Mouse (Mus musculus): ENCODE data around the gene Pgs1. TPM values are rescaled to one million over a fixed set of nuclear protein-coding genes. Genes with fewer than 3 reads are reported as not detected.

The Pgs1 gene
- polyA plus RNA-seq, 1 experiment from 2014 or later: 63.7 TPM

DNA sequence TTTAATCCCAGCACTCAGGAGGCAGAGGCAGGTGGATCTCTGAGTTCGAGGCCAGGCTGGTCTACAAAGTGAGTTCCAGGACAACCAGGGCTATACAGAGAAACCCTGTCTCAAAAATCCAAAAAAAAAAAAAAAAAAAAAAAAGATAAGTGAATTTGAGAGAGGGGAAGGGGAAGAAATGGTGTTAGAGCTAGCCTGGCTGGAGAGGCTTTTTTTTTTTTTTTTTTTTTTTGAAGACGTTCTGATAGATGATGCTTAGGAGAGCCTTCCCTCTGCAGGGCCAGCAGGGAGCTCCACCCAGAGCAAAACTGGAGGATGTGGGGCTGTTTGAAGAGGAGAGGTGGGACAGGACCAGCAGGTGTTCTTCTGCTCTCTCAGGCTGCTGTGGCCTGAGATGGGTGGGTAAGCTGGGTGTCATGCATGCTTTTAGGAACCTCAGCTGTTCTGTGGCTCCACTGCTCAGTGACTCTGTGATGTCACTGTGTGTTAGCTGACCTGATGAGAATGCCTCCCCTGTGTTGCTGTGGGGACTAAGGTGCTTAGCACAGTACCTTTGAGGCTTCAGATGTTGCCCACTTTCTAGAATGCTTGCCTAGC, 14.3 kb upstream of the Pgs1 start:
- peaks cover 3% of the 10 kb centered on the region; the same call in 1 of the 2 replicates for H3K27me3 ChIP-seq
- H3K36me3 ChIP-seq: no peaks in the 10 kb centered on the region
- H3K27ac ChIP-seq (replicated peaks): no peak overlapping the region
- H3K4me2 ChIP-seq: no peak overlapping the region
- no peak for ATAC-seq (ENCODE audit: low FRiP score, low read depth)
- 58% methylated on average over 2 of the region's 2 CpGs for WGBS
- no peak overlapping the region for H3K9ac ChIP-seq
- H3K4me3 ChIP-seq: no peak overlapping the region
- no peaks in the 10 kb centered on the region for H3K9me3 ChIP-seq
- peaks cover 49% of the 10 kb centered on the region for H3K4me1 ChIP-seq (replicated peaks)

DNA sequence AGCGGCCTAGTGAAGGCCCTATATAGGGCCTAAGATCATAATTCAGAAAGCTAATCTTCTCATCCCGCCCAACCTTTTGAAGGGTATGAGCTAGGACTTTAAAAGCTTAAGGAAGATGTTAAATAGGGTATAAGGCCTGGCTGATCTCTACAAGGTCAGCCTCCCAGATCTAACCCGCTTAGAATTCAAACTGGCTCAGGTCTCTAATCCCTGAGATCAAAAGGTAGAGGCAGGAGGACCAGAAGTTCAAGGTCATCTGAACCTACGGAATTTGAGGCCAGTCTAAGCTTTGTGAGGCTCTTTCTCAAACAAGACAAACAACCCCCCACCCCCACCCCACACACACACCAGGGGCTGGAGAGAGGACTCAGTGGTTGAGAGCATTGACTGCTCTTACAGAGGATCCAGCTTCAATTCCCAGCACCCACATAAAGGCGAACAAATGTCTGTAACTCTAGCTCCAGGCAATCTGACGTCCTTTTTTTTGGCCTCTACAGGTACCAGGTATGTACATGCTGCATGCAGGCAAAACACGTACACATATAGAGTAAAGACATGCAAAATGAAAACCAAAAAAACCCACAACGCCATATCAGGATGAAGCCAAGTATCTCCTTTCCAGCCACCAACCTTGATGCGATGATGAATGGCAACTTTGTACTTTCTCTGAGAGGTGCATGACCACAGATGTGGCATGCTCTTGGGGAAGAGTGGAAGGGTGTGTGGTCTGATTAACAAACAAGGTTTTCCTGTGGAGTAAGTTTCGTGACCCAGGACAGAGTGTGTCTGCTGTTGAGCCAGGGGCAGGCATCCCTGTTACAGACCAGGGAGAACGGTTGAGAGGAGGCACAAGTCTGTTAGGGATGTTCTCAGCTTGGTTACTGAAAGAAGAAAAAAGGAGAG, 13.2 kb upstream of the Pgs1 start:
- Histone ChIP-seq H3K27me3 (no peaks in the 10 kb centered on the region), H3K4me2 (no peak overlapping the region), H3K9ac (no peak overlapping the region), H3K9me3 (no peaks in the 10 kb centered on the region), H3K4me3 (no peak overlapping the region), H3K27ac (replicated peaks) (no peak overlapping the region), H3K36me3 (no peaks in the 10 kb centered on the region), H3K4me1 (replicated peaks) (peaks cover 37% of the 10 kb centered on the region)
- no peak for ATAC-seq (ENCODE audit: low FRiP score, low read depth)
- 73% methylated on average over 11 of the region's 11 CpGs for WGBS

DNA sequence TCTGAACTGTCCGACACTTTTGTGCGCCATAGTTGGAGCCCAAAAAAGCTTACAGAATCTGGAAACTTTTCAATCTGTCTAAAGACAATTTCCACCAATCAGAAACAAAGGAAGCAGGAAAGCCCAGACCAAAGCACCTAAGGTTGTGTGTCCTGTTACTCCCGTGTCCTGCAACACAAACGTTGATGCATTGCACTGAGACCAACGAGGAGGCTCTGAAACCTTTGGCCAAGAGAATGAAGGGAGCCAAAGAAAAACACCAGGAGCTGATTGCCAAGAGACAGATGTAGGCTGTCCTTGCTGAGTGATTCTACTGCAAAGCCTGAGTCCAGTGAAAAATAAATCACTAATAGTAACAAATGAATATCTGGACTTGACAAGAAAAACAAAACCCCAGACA, 12.5 kb upstream of the Pgs1 start:
- no peak overlapping the region for H3K4me3 ChIP-seq
- H3K4me2 ChIP-seq: no peak overlapping the region
- H3K36me3 ChIP-seq: no peaks in the 10 kb centered on the region
- ATAC-seq (ENCODE audit: low FRiP score, low read depth): no peak
- H3K4me1 ChIP-seq (replicated peaks): peaks cover 31% of the 10 kb centered on the region
- no peak overlapping the region for H3K27ac ChIP-seq (replicated peaks)
- WGBS: 45% methylated on average over 5 of the region's 5 CpGs
- no peaks in the 10 kb centered on the region for H3K27me3 ChIP-seq
- no peaks in the 10 kb centered on the region for H3K9me3 ChIP-seq
- H3K9ac ChIP-seq: no peak overlapping the region

DNA sequence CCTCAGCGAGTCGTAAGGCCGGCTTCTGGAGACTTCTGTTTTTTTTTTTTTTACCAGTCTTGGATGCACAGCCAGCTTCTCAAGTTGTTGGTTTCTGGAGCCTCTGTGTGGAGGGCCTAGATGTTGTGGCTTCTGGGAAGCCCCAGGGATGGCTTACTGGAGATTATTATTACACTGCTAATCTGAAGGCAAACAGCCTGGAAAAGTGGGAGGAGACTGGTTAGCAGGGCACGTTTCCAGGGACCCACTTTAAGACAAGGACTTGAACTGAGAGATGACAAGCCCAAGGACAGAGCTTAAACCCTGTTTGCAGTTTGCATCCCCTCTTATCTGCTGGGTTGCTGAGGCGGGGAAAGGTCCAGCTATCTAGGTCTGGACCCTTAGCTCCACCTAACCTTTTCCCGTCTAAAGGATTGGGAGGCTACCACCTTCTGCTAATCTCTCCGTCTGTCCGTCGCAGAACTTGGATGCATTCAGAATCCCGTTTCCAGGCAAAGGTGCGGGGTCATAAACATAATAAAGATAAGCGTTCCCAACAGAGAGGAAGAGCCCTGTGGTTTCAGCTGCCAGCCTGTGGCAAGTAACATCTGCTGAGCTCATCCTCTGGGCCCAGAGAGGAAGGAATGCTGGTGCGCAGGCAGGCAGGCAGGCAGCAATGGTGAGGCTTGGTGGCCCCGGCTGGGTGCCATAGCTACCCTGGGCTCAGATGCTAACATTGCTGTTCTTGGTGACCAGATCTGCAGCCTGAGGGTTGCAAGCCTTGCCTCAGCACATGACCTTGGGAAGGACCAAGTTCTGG, 11.6 kb upstream of the Pgs1 start:
- WGBS: 25% methylated on average over 14 of the region's 14 CpGs
- ATAC-seq (ENCODE audit: low FRiP score, low read depth): no peak
- peaks cover 23% of the 10 kb centered on the region for H3K4me1 ChIP-seq (replicated peaks)
- H3K4me2 ChIP-seq: no peak overlapping the region
- H3K27me3 ChIP-seq: no peaks in the 10 kb centered on the region
- no peaks in the 10 kb centered on the region for H3K36me3 ChIP-seq
- no peaks in the 10 kb centered on the region for H3K9me3 ChIP-seq
- no peak overlapping the region for H3K27ac ChIP-seq (replicated peaks)
- H3K9ac ChIP-seq: no peak overlapping the region
- H3K4me3 ChIP-seq: no peak overlapping the region

DNA sequence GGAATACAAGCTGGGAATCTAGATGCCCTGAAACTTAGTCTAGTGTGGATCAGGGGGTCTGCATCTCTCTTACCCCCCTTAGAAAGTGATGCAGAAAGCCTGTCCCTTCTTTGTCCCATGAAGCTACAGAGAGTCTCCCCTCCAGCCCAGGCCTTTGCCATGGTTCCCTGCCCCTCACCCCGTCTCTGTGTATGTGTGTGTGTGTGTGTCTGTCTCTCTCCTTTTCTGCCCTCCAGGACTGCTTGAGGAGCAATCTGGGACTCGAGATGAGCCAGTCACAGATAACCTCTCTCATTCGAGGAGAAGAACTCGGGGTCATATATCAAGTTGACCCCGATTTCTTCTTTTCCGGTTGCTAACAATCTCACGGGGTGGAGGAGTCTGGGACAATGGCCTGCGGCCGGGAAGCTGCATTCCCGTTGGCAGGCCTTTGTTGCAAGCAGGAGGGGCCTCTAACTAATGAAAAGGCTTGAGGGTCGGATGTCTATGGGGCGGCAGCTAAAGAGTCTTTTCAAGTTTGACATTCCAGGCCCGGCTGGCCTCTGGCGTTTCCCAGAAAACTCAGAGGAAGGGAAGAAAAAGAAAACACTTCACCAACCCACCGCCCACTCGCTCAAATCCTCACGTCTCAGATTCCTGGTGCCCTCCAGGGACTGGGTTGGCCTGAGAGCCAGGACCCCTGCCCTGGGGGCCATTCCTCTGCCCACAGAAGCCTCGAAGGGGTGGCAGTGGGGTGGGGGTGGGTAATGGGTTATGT, 10.7 kb upstream of the Pgs1 start:
- H3K4me1 ChIP-seq (replicated peaks): peaks cover 20% of the 10 kb centered on the region
- no peaks in the 10 kb centered on the region for H3K36me3 ChIP-seq
- H3K4me3 ChIP-seq: no peak overlapping the region
- peak overlapping the region; percentile 70 for H3K27ac ChIP-seq (replicated peaks)
- H3K27me3 ChIP-seq: no peaks in the 10 kb centered on the region
- peak; percentile 14; the same call in 1 of the 2 replicates for ATAC-seq (ENCODE audit: low FRiP score, low read depth)
- no peak overlapping the region for H3K9ac ChIP-seq
- 6% methylated on average over 18 of the region's 18 CpGs for WGBS
- H3K9me3 ChIP-seq: no peaks in the 10 kb centered on the region
- no peak overlapping the region for H3K4me2 ChIP-seq

DNA sequence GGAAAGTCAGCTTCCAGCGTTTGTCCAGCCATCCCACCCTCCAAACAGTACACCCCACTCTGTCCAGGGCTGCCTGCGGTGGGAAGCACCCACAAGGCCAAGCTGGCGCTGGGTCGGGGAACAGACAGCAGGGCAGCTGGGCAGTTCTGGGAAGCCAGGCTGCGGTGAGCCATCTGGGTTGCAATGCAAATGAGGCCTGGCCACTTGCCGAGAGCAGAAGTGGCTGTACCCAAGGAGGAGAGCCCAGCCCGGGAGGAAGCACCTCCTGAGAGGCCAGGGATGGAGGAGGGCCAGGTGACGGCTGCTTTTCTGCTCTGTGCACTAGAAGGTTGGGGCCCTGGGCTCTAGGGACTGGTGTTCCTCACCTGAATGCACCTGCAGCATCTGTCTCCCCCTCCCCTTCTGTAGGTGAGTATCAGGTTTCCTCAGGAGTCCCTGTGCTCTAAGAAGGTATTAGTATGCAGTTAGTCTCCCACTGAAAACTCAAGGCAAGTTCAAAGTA, 10.0 kb upstream of the Pgs1 start:
- Histone ChIP-seq H3K4me1 (replicated peaks) (peaks cover 20% of the 10 kb centered on the region), H3K4me3 (no peak overlapping the region), H3K9ac (no peak overlapping the region), H3K9me3 (no peaks in the 10 kb centered on the region), H3K4me2 (no peak overlapping the region), H3K27ac (replicated peaks) (peak overlapping the region; percentile 70), H3K36me3 (no peaks in the 10 kb centered on the region), H3K27me3 (no peaks in the 10 kb centered on the region)
- peak; percentile 70; the same call in 1 of the 2 replicates for ATAC-seq (ENCODE audit: low FRiP score, low read depth)
- WGBS: 2% methylated on average over 8 of the region's 8 CpGs

DNA sequence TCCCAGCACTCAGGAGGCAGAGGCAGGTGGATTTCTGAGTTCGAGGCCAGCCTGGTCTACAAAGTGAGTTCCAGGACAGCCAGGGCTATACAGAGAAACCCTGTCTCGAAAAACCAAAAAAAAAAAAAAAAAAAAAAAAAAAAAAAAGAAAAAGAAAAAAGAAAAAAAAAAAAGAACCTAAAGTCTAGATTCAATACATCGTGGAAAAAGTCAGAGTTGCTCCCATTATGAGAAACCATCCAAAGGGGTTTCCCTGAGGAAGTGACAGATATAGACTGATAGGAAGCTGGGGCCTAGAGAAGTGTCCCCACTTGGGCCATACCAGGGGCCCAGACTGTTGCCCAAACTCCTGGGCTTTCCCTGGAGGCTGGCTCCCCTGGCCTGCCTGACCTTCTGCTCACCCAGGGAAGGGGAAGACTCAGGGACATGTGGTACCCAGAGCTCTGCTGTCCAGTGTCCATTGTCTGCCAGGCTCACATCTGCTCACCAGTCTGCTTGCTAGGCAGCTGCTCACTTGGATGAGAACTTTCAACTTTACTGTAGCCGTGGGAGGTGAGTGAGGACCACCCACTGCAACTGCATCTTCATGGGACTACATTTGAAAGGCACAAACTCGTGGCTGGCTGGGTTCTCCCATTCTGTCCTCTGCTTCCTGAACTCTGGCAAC, 8.3 kb upstream of the Pgs1 start:
- H3K27ac ChIP-seq (replicated peaks): no peak overlapping the region
- no peaks in the 10 kb centered on the region for H3K9me3 ChIP-seq
- no peak overlapping the region for H3K4me2 ChIP-seq
- peaks cover 20% of the 10 kb centered on the region for H3K4me1 ChIP-seq (replicated peaks)
- no peak overlapping the region for H3K4me3 ChIP-seq
- H3K27me3 ChIP-seq: no peaks in the 10 kb centered on the region
- no peak overlapping the region for H3K9ac ChIP-seq
- H3K36me3 ChIP-seq: no peaks in the 10 kb centered on the region
- no peak for ATAC-seq (ENCODE audit: low FRiP score, low read depth)
- WGBS: 56% methylated on average over 4 of the region's 5 CpGs

DNA sequence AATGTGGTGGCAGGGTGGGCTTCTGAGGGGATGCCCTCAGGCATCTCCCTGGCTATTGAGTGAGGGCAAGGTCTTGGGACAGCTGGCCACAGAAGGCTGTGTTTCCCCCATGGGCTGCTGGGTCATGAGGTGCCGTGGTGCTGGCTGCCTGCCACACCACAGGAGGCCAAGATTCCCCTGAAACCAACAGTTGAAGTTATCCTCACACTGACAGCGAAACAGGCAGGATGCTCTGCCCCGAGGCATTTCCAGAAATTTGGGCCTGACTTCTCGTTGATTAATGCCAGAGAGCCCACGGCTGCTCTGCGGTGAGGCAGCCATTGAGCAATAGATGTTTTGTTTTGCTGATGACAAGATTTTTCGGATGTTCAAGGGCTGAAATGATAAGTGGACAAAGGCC, 6.7 kb upstream of the Pgs1 start:
- H3K36me3 ChIP-seq: no peaks in the 10 kb centered on the region
- H3K27ac ChIP-seq (replicated peaks): no peak overlapping the region
- ATAC-seq (ENCODE audit: low FRiP score, low read depth): no peak
- 50% methylated on average over 7 of the region's 7 CpGs for WGBS
- no peaks in the 10 kb centered on the region for H3K27me3 ChIP-seq
- H3K9me3 ChIP-seq: no peaks in the 10 kb centered on the region
- no peak overlapping the region for H3K9ac ChIP-seq
- H3K4me2 ChIP-seq: no peak overlapping the region
- H3K4me1 ChIP-seq (replicated peaks): peaks cover 20% of the 10 kb centered on the region
- H3K4me3 ChIP-seq: no peak overlapping the region

DNA sequence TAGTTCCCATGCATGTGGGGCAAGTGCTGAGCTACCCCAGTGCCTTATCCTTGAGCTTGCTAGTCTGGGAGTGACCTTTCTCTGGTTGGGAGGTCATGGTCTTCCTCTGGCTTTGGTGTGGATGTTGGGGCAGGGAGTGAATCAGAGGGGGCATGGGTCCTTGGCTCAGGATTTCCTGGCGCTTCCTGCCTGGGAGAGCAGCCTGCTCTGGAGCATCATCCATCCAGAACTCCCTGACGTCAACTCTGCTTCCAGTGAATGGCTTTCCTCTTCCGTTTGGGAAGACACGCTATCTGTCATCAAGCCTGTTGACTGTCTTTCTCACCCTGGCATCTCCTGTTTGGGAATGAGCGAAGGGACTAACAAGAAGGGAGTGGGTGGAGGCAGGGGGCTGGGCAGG, 3.7 kb upstream of the Pgs1 start:
- no peak overlapping the region for H3K9ac ChIP-seq
- no peak overlapping the region for H3K27ac ChIP-seq (replicated peaks)
- ATAC-seq (ENCODE audit: low FRiP score, low read depth): no peak
- no peaks in the 10 kb centered on the region for H3K9me3 ChIP-seq
- WGBS: 81% methylated on average over 5 of the region's 5 CpGs
- H3K27me3 ChIP-seq: no peaks in the 10 kb centered on the region
- H3K4me1 ChIP-seq (replicated peaks): peaks cover 10% of the 10 kb centered on the region
- H3K4me2 ChIP-seq: no peak overlapping the region
- no peak overlapping the region for H3K4me3 ChIP-seq
- H3K36me3 ChIP-seq: no peaks in the 10 kb centered on the region

DNA sequence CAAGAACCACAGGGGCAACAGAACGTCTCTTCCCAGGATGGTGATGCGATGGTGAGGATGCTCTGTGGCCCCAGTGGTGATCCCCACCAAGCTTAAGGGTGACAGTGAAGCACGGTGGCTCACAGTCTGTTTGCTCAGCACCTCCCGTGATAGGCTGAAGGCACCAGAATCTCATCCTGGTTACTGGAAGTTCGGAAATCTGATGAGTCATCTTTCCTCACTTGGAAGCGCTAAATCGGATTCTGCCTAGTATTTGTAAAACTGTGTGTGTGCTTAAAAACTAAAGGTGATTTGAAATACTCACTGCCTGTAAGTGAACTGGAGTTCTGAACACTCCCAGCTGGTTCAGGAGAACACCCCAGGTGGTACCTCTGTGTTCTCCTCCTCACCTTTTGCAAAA, 2.3 kb upstream of the Pgs1 start:
- H3K9ac ChIP-seq: no peak overlapping the region
- H3K27me3 ChIP-seq: no peaks in the 10 kb centered on the region
- no peaks in the 10 kb centered on the region for H3K36me3 ChIP-seq
- no peak for ATAC-seq (ENCODE audit: low FRiP score, low read depth)
- peaks cover 23% of the 10 kb centered on the region for H3K4me1 ChIP-seq (replicated peaks)
- H3K4me3 ChIP-seq: no peak overlapping the region
- no peaks in the 10 kb centered on the region for H3K9me3 ChIP-seq
- H3K27ac ChIP-seq (replicated peaks): no peak overlapping the region
- WGBS: 73% methylated on average over 7 of the region's 7 CpGs
- no peak overlapping the region for H3K4me2 ChIP-seq

DNA sequence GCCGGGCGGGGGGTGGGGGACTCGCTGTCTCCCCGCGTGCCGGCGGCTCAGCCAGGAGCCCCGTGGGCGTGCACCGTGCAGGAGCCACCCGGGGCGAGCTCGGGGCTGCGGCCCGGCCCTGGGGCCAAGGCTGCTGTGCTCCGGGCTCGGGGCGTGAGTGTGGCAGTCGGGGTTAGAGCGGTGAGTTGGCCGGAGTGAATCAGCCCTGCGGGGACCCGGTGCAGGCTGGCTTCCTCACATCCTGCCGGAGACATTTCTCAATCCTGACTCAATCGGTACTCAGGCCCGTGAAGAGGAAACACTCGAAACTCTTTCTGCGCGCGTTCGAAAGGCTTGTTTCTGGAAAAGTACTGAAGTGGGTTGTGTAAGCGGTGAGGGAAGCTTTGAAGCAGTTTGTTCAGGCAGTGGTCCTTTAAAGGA, 950 bp downstream of the Pgs1 start:
- WGBS: under 1% methylated on average over 23 of the region's 32 CpGs
- Histone ChIP-seq H3K4me1 (replicated peaks) (peaks cover 53% of the 10 kb centered on the region), H3K4me3 (peak overlapping the region; percentile 72), H3K9ac (peak overlapping the region; percentile 77), H3K4me2 (peak overlapping the region; percentile 70), H3K27me3 (no peaks in the 10 kb centered on the region), H3K27ac (replicated peaks) (peak overlapping the region; percentile 90), H3K36me3 (no peaks in the 10 kb centered on the region), H3K9me3 (no peaks in the 10 kb centered on the region)
- ATAC-seq (ENCODE audit: low FRiP score, low read depth): peak; percentile 77
